Mouse (Mus musculus) adipocyte (in vitro differentiated cells): Measurements from ENCODE around the gene Olfr137.

ENCODE experiments used
- DNase-seq: peaks from one replicate; pipeline ENCODE4 v3.0.0-alpha.2; 2016; ENCODE audit warnings: low spot score

The Olfr137 gene

DNA sequence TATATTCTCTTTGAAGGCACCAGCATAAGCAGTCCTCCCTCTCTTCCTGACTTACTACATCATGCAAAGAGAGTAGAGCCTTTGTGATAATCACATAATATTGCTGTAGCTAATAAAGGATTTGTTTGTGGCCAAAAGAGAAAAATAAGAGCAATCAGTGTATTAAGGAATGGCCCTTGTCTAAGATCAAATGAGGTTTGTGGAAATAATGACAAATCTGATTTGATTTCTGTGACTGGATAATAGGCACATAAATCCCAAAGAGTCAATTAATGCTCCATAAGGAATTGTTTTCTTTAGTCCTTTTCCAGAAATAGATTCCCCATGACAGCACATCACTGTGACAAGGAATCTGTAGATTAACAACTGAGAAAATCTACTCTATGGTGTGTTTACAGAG lies at the start of gene Olfr137:
TSS of gene Olfr137 (minus strand) at position 101 of the 400 bp plus-strand sequence.
- DNase-seq, result no peak

DNA sequence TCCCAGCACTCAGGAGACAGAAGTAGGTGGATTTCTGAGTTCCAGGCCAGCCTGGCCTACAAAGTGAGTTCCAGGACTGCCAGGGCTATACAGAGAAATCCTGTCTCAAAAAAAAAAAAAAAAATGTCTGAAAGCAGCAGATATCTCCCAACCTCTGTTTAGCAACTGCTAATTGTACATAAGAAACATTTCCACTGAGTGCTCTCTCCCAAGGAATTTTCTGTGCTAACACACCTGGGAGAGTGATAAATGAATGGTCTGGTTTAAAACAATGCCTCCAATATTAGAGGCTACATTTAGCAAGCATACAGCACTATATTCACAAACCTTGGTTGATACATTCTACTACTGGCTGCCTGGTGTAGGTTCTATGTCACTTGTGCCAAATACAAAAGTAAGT lies 22.2 kb upstream of the Olfr137 start, which contains the start of gene Olfr136:
TSS of gene Olfr136 (plus strand) at position 301 of the 400 bp plus-strand sequence.
- DNase-seq, result no peak

DNA sequence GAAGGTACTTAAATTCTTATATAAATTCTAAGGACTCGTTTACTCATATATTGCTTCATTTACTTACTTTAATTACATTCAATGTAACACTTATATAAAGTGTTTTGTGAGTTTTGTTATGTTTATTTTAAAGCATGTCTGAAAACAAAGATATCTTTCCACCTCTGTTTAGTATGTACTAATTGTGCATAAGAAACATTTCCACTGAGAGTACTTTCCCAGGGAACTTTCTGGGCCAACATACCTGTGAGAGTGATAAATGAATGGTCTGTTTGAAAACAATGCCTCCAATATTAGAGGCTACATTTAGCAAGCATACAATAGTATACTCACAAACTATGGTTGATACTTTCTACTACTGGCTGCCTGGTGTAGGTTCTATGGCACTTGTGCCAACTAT lies 46.6 kb downstream of the Olfr137 start, which contains the start of gene Olfr138:
TSS of gene Olfr138 (plus strand) at position 301 of the 400 bp plus-strand sequence.
- DNase-seq, result no peak
